Mouse (Mus musculus) heart, postnatal 14 days (tissue): Measurements from ENCODE around the gene Aifm1. TPM values are rescaled to one million over a fixed set of nuclear protein-coding genes. Genes with fewer than 3 reads are reported as not detected.
"Not testable (repeated sequence)": the region's sequence is repeated elsewhere in the genome, so short reads cannot be mapped to it uniquely, and the experiment has no call there.

Experiments
- DNase-seq, 2 experiments: peaks; one replicate each; pipeline ENCODE4 v3.0.0; 2021 to 2022
- intact Hi-C: fragments of 180-260 bp; cut with DNase I; formaldehyde crosslinking; loops from one replicate; pipeline ENCODE4 v1.15.1; 2025
- total RNA-seq, 2 experiments: library from RNA; stranded (reverse); gene quantifications; 2 replicates each; pipeline ENCODE4 v1.2.3; 2021

The Aifm1 gene
- total RNA-seq, 2 experiments from 2014 or later: 91.4 to 105 TPM

GRCm38 (mm10) chrX:48462297-48462696, 51.1 kb downstream of the Aifm1 start:
- no peak for DNase-seq
- intact Hi-C loops: loop anchor here (1.0 kb wide), 1 partner anchor 39 kb away; no protein-coding TSS in a partner anchor

- no peak for DNase-seq
- intact Hi-C loops: no loop called here
Measured at GRCm38 (mm10) chrX:48461006-48461405, 52.4 kb downstream of the Aifm1 start.

- intact Hi-C loops: no loop called here
- DNase-seq: no peak
Measured at GRCm38 (mm10) chrX:48460496-48460895, 52.9 kb downstream of the Aifm1 start.

- intact Hi-C loops: no loop called here
- DNase-seq: no peak
Measured at GRCm38 (mm10) chrX:48456956-48457355, 56.4 kb downstream of the Aifm1 start.

GRCm38 (mm10) chrX:48455018-48455417, 58.3 kb downstream of the Aifm1 start:
- intact Hi-C loops: no loop called here
- peak; percentile 16 for DNase-seq

GRCm38 (mm10) chrX:48454495-48454878, 58.9 kb downstream of the Aifm1 start:
- intact Hi-C loops: no loop called here

GRCm38 (mm10) chrX:48453736-48454494, 59.4 kb downstream of the Aifm1 start:
- DNase-seq: peak; percentile 77 to 81
- intact Hi-C loops: no loop called here

More at GRCm38 (mm10) chrX:48454495-48454878, 58.9 kb downstream of the Aifm1 start:
- DNase-seq: no peak

GRCm38 (mm10) chrX:48452931-48453673, 60.3 kb downstream of the Aifm1 start:
- peak; percentile 31 to 49 for DNase-seq
- intact Hi-C loops: no loop called here

- intact Hi-C loops: no loop called here
- DNase-seq: peak; percentile 22 to 38
Measured at GRCm38 (mm10) chrX:48452231-48452890, 61.0 kb downstream of the Aifm1 start.

- intact Hi-C loops: no loop called here
Measured at GRCm38 (mm10) chrX:48449646-48450045, 63.7 kb downstream of the Aifm1 start.

GRCm38 (mm10) chrX:48444677-48445076, 68.7 kb downstream of the Aifm1 start:
- no peak for DNase-seq
- intact Hi-C loops: no loop called here

More at GRCm38 (mm10) chrX:48449646-48450045, 63.7 kb downstream of the Aifm1 start:
- DNase-seq: no peak

GRCm38 (mm10) chrX:48441954-48442353, 71.4 kb downstream of the Aifm1 start:
- intact Hi-C loops: no loop called here
- no peak for DNase-seq

- DNase-seq: no peak
- intact Hi-C loops: no loop called here
Measured at GRCm38 (mm10) chrX:48441548-48441947, 71.8 kb downstream of the Aifm1 start.

GRCm38 (mm10) chrX:48439036-48439435, 74.3 kb downstream of the Aifm1 start:
- intact Hi-C loops: no loop called here

GRCm38 (mm10) chrX:48436082-48436481, 77.3 kb downstream of the Aifm1 start:
- DNase-seq, intact Hi-C loops: not testable (repeated sequence)

More at GRCm38 (mm10) chrX:48439036-48439435, 74.3 kb downstream of the Aifm1 start:
- no peak for DNase-seq

- intact Hi-C loops: no loop called here
Measured at GRCm38 (mm10) chrX:48435477-48435900, 77.9 kb downstream of the Aifm1 start.

GRCm38 (mm10) chrX:48434251-48434650, 79.1 kb downstream of the Aifm1 start:
- DNase-seq: no peak
- intact Hi-C loops: no loop called here

More at GRCm38 (mm10) chrX:48435477-48435900, 77.9 kb downstream of the Aifm1 start:
- no peak for DNase-seq

GRCm38 (mm10) chrX:48433527-48433899, 79.8 kb downstream of the Aifm1 start:
- DNase-seq: peak in 1 of 2 experiments; percentile 35
- intact Hi-C loops: no loop called here

GRCm38 (mm10) chrX:48432599-48433526, 80.5 kb downstream of the Aifm1 start:
- DNase-seq: no peak
- intact Hi-C loops: no loop called here

GRCm38 (mm10) chrX:48429538-48429937, 83.8 kb downstream of the Aifm1 start:
- DNase-seq: no peak
- intact Hi-C loops: no loop called here
